Mouse (Mus musculus) heart, embryonic 11.5 days (tissue): ENCODE data around the gene Ubl4b. TPM values are rescaled to one million over a fixed set of nuclear protein-coding genes. Genes with fewer than 3 reads are reported as not detected.

Source experiments
- ATAC-seq: fragments of 200-750 bp; cut with Nextera tagmentation; replicated peaks from 2 replicates; pipeline ENCODE4 v1.8.0; 2017; ENCODE audit warnings: moderate library complexity; ENCODE audit not compliant: insufficient number of reproducible peaks, low FRiP score, low TSS enrichment
- H3K27ac ChIP-seq: fragments of 300-500 bp; sonication (generic); 2 replicates; pipeline ENCODE4 v1.5.1; 2014; ENCODE audit warnings: mild to moderate bottlenecking, low read depth, low read length
- H3K27me3 ChIP-seq: fragments of 300-500 bp; sonication (generic); 2 replicates; pipeline ENCODE4 v1.6.1; 2014; ENCODE audit warnings: mild to moderate bottlenecking, low read length, mixed read lengths; ENCODE audit not compliant: control insufficient read depth, insufficient read depth
- H3K36me3 ChIP-seq: fragments of 300-500 bp; sonication (generic); 2 replicates; pipeline ENCODE4 v1.6.1; 2014; ENCODE audit warnings: mild to moderate bottlenecking, low read length, moderate library complexity, mixed read lengths; ENCODE audit not compliant: control insufficient read depth, insufficient read depth
- H3K4me1 ChIP-seq: fragments of 300-500 bp; sonication (generic); 2 replicates; pipeline ENCODE4 v1.6.1; 2014; ENCODE audit warnings: low read length; ENCODE audit not compliant: control insufficient read depth, insufficient read depth
- H3K4me2 ChIP-seq: fragments of 300-500 bp; sonication (generic); 2 replicates; pipeline ENCODE4 v1.6.1; 2014; ENCODE audit warnings: mild to moderate bottlenecking, moderate library complexity
- H3K4me3 ChIP-seq: fragments of 300-500 bp; sonication (generic); 2 replicates; pipeline ENCODE4 v1.5.1; 2014; ENCODE audit warnings: low read depth, low read length
- H3K9ac ChIP-seq: fragments of 300-500 bp; sonication (generic); 2 replicates; pipeline ENCODE4 v1.6.1; 2014; ENCODE audit warnings: mild to moderate bottlenecking, low read depth, low read length, moderate library complexity
- H3K9me3 ChIP-seq: fragments of 300-500 bp; sonication (generic); replicated peaks from 2 replicates; pipeline ENCODE4 v1.6.1; 2016; ENCODE audit warnings: low read length; ENCODE audit not compliant: control insufficient read depth
- WGBS: fragments of 180-500 bp; shearing (Covaris S2); extraction: QIAGEN DNeasy Blood & Tissue Kit; methylation state at CpG from one replicate; pipeline ENCODE4 v1.1.7; 2014; ENCODE audit not compliant: insufficient replicate concordance; 5-methylcytosine and 5-hydroxymethylcytosine counted together
- polyA plus RNA-seq: library from polyadenylated mRNA; unstranded; fragments of >200 nt; fragmentation: Nextera tagmentation; extraction: Ambion mirVana; gene quantifications from 2 replicates; pipeline ENCODE4 v1.2.1, GENCODE M21; 2014

Gene Ubl4b
- polyA plus RNA-seq, 1 experiment from 2014 or later = not detected

- peak overlapping the region; percentile 13; the same call in 1 of the 2 replicates for H3K9ac ChIP-seq
- peaks cover 17% of the 10 kb centered on the region for H3K4me1 ChIP-seq
- no peak overlapping the region for H3K4me2 ChIP-seq
- H3K36me3 ChIP-seq = no peaks in the 10 kb centered on the region; the same call in 1 of the 2 replicates
- H3K27ac ChIP-seq = peak overlapping the region; percentile 52
- H3K9me3 ChIP-seq = no peaks in the 10 kb centered on the region
- WGBS = 39% methylated on average over 4 of the region's 4 CpGs
- no peaks in the 10 kb centered on the region for H3K27me3 ChIP-seq
- peak; percentile 39; the same call in 1 of the 2 replicates for ATAC-seq
- H3K4me3 ChIP-seq = no peak overlapping the region
Measured at GRCm38 (mm10) chr3:107505464-107506367, 49.2 kb downstream of the Ubl4b start.

GRCm38 (mm10) chr3:107504542-107504941, 50.3 kb downstream of the Ubl4b start:
- 46% methylated on average over 1 of the region's 1 CpGs for WGBS
- Histone ChIP-seq H3K4me2 (no peak overlapping the region), H3K4me1 (peaks cover 17% of the 10 kb centered on the region), H3K27ac (no peak overlapping the region), H3K27me3 (no peaks in the 10 kb centered on the region), H3K36me3 (peaks cover 9% of the 10 kb centered on the region), H3K9ac (no peak overlapping the region), H3K4me3 (no peak overlapping the region), H3K9me3 (peaks cover 12% of the 10 kb centered on the region; the same call in 1 of the 2 replicates)
- ATAC-seq = no peak

- H3K4me2 ChIP-seq = no peak overlapping the region
- no peak overlapping the region for H3K9ac ChIP-seq
- H3K4me1 ChIP-seq = peaks cover 17% of the 10 kb centered on the region
- H3K27ac ChIP-seq = no peak overlapping the region
- no peak for ATAC-seq
- WGBS = 71% methylated on average over 2 of the region's 2 CpGs
- peaks cover 11% of the 10 kb centered on the region for H3K36me3 ChIP-seq
- H3K27me3 ChIP-seq = no peaks in the 10 kb centered on the region
- no peak overlapping the region for H3K4me3 ChIP-seq
- peaks cover 17% of the 10 kb centered on the region; the same call in 1 of the 2 replicates for H3K9me3 ChIP-seq
Measured at GRCm38 (mm10) chr3:107503716-107504115, 51.2 kb downstream of the Ubl4b start.

Other genes starting within 250 kb of the Ubl4b start
- gene Rbm15, start 221.4 kb downstream of the Ubl4b start, polyA plus RNA-seq = 13.6 and 14.1 TPM in 2 replicates
- gene Kcnc4, start 95.5 kb downstream of the Ubl4b start, polyA plus RNA-seq = 0.17 and 0.18 TPM in 2 replicates
- 3.3 and 4.0 TPM in 2 replicates for gene Slc6a17, start 37.1 kb downstream of the Ubl4b start, polyA plus RNA-seq
- gene Alx3, start 40.0 kb upstream of the Ubl4b start, polyA plus RNA-seq = 1.1 and 1.7 TPM in 2 replicates
- gene Gm10961, start 76.2 kb upstream of the Ubl4b start, polyA plus RNA-seq = not detected in 2 replicates
- 35.4 and 47.0 TPM in 2 replicates for gene Strip1, start 76.6 kb upstream of the Ubl4b start, polyA plus RNA-seq
- 56.1 and 68.1 TPM in 2 replicates for gene Ahcyl1, start 141.5 kb upstream of the Ubl4b start, polyA plus RNA-seq
- 10.7 and 11.0 TPM in 2 replicates for gene Csf1, start 205.4 kb upstream of the Ubl4b start, polyA plus RNA-seq